In genomic region chr8:87767882-87768281, GRCm38 (mm10) we compare ENCODE assay signal across 33 mouse cellular contexts.
"Had no signal": no experiment of that assay in that cellular context is flagged by ENCODE, and none has a peak within 500 bp of the region (broad histone marks: within the 10 kb centered on the region; RNA-seq: fewer than 3 reads in every experiment).

No protein-coding gene starts in this region.

- H3K9me3 ChIP-seq: heart, embryonic 12.5 days; heart, embryonic 13.5 days; heart, embryonic 15.5 days; hindbrain, embryonic 10.5 days; hindbrain, embryonic 12.5 days; hindbrain, embryonic 13.5 days; hindbrain, embryonic 15.5 days; intestine, embryonic 15.5 days; kidney, embryonic 15.5 days had no signal

- ATAC-seq: hindbrain, embryonic 16.5 days; hindbrain, postnatal 0 days; inflammation-experienced regulatory T-cells, adult 6 months; intestine, embryonic 15.5 days; intestine, embryonic 16.5 days; intestine, postnatal 0 days had no signal

- H3K9ac ChIP-seq: heart, embryonic 12.5 days; heart, embryonic 13.5 days; heart, embryonic 15.5 days; hindbrain, embryonic 12.5 days; hindbrain, embryonic 13.5 days; hindbrain, embryonic 15.5 days; intestine, embryonic 15.5 days; kidney, embryonic 15.5 days had no signal

- H3K36me3 ChIP-seq: heart, embryonic 12.5 days; heart, embryonic 13.5 days; heart, embryonic 15.5 days; hindbrain, embryonic 15.5 days; intestine, embryonic 15.5 days had no signal

- DNase-seq: heart, postnatal 10 days; heart, postnatal 14 days; heart, postnatal 36 days; heart, postnatal 4 days; kidney, adult 11 months; kidney, adult 18-20 months; kidney, adult 2 months; kidney, adult 8-10 months; kidney, adult 9 months; kidney, postnatal 10 days; kidney, postnatal 14 days; kidney, postnatal 25 days; kidney, postnatal 36 days; kidney, postnatal 4 days; layer of hippocampus, adult 9-11 months; layer of hippocampus, postnatal 36 days had no signal

- H3K27ac ChIP-seq: heart, embryonic 13.5 days; heart, embryonic 15.5 days; hindbrain, embryonic 12.5 days; hindbrain, embryonic 13.5 days; hindbrain, embryonic 15.5 days; hindbrain, postnatal 0 days; intestine, embryonic 15.5 days; kidney, embryonic 15.5 days; kidney, postnatal 0 days; layer of hippocampus, adult 2 months; left cerebral cortex, adult 2 months had no signal

- H3K27me3 ChIP-seq: heart, embryonic 12.5 days; heart, embryonic 13.5 days; heart, embryonic 15.5 days; hindbrain, embryonic 12.5 days; hindbrain, embryonic 13.5 days; hindbrain, embryonic 15.5 days; intestine, embryonic 15.5 days; kidney, embryonic 15.5 days had no signal

- H3K4me1 ChIP-seq: heart, embryonic 15.5 days; intestine, embryonic 15.5 days had no signal

- H3K4me2 ChIP-seq: heart, embryonic 12.5 days; heart, embryonic 13.5 days; heart, embryonic 15.5 days; hindbrain, embryonic 12.5 days; hindbrain, embryonic 13.5 days; hindbrain, embryonic 15.5 days; intestine, embryonic 15.5 days; kidney, embryonic 15.5 days had no signal

- H3K4me3 ChIP-seq: heart, embryonic 12.5 days; heart, embryonic 13.5 days; heart, embryonic 15.5 days; hindbrain, embryonic 10.5 days; hindbrain, embryonic 12.5 days; hindbrain, embryonic 13.5 days; hindbrain, embryonic 15.5 days; intestine, embryonic 15.5 days; kidney, embryonic 15.5 days; layer of hippocampus, adult 2 months; left cerebral cortex, adult 2 months had no signal
